Mouse (Mus musculus) neural tube, embryonic 12.5 days (tissue): ENCODE measurements at regions not wholly inside any gene's neighbourhood (a gene's known extent, or its start where the extent isn't known, plus 50 kb on each side); places are given as distances from the start of the nearest gene placed in this dataset.

Experiments
- ATAC-seq: fragments of 200-750 bp; cut with Nextera tagmentation; 2 replicates; pipeline ENCODE4 v1.8.0; 2017; ENCODE audit warnings: low read depth, mild to moderate bottlenecking, moderate TSS enrichment, moderate library complexity; ENCODE audit not compliant: low FRiP score
- H3K27ac ChIP-seq: fragments of 300-500 bp; sonication (generic); 2 replicates; pipeline ENCODE4 v1.5.1; 2016
- H3K27me3 ChIP-seq: fragments of 300-500 bp; sonication (generic); replicated peaks from 2 replicates; pipeline ENCODE4 v1.6.1; 2016; ENCODE audit warnings: mild to moderate bottlenecking
- H3K36me3 ChIP-seq: fragments of 300-500 bp; sonication (generic); 2 replicates; pipeline ENCODE4 v1.6.1; 2016; ENCODE audit warnings: mild to moderate bottlenecking
- H3K4me1 ChIP-seq: fragments of 300-500 bp; sonication (generic); 2 replicates; pipeline ENCODE4 v1.6.1; 2016
- H3K4me2 ChIP-seq: fragments of 300-500 bp; sonication (generic); replicated peaks from 2 replicates; pipeline ENCODE4 v1.6.1; 2016; ENCODE audit warnings: mild to moderate bottlenecking
- H3K4me3 ChIP-seq: fragments of 300-500 bp; sonication (generic); 2 replicates; pipeline ENCODE4 v1.5.1; 2016
- H3K9ac ChIP-seq: fragments of 300-500 bp; sonication (generic); 2 replicates; pipeline ENCODE4 v1.6.1; 2016; ENCODE audit warnings: mild to moderate bottlenecking
- H3K9me3 ChIP-seq: fragments of 300-500 bp; sonication (generic); 2 replicates; pipeline ENCODE4 v1.6.1; 2016; ENCODE audit warnings: mild to moderate bottlenecking
- WGBS: fragments of 180-500 bp; shearing (Covaris S2); methylation state at CpG from one replicate; pipeline ENCODE4 v1.1.7; 2016; 5-methylcytosine and 5-hydroxymethylcytosine counted together

DNA sequence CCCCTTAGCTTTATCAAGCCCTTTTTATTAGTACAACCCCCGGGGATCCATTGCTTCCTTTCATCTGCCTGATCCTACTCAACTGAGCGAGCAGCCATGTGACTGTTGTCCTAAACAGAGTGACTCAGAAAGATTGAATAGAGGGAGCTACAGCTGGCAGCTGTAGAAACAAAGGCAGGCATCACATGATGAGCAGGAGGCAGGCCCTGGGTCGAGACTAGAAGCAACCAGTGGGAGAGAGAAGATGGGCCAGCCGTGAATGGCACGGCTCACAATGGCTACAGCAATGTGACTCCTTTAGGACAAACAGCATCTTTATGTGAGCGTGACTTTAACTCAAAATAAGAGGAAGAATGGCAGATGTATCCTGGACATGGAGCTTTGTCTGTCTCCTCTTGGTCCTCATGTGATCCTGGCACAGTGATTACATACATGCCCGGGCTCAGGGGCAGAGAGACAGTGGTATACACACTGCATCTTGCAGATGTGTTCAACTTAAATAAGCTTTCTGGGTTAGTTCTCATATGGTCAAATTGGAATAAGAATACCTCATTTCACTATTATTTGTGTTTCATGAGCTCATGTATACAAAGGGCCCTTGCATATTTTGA lies 60.1 kb upstream of the Fam13c start:
- Histone ChIP-seq H3K36me3 (no peaks in the 10 kb centered on the region), H3K27me3 (no peaks in the 10 kb centered on the region), H3K9me3 (no peaks in the 10 kb centered on the region), H3K27ac (no peak overlapping the region), H3K9ac (no peak overlapping the region), H3K4me3 (no peak overlapping the region), H3K4me2 (no peak overlapping the region), H3K4me1 (0 out of 2 replicates have a peak, but pooled peaks cover 7% of the 10 kb centered on the region)
- WGBS, result 20% methylated on average over 7 of the region's 7 CpGs
- peak; percentile 88 for ATAC-seq

DNA sequence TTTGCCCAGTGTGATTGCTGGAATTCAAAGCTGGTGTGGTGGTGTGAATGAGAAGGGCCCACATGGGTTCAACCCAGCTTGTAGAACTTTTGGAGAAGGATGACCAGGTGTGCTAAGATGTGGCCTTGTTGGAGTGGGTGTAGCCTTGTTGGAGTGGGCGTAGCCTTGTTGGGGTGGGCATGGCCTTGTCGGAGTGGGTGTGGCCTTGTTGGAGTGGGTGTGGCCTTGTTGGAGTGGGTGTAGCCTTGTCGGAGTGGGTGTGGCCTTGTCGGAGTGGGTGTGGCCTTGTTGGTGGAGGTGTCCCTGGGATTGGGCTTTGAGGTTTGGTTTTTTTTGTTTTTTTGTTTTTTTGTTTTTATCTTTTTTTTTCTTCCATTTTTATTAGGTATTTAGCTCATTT lies 55.6 kb upstream of the Fam13c start:
- no peak overlapping the region for H3K9ac ChIP-seq
- no peak overlapping the region for H3K4me2 ChIP-seq
- H3K9me3 ChIP-seq, result no peaks in the 10 kb centered on the region
- 0 out of 2 replicates have a peak, but pooled peaks cover 6% of the 10 kb centered on the region for H3K4me1 ChIP-seq
- ATAC-seq, result no peak
- 90% methylated on average over 4 of the region's 4 CpGs for WGBS
- no peak overlapping the region for H3K27ac ChIP-seq
- H3K4me3 ChIP-seq, result no peak overlapping the region
- H3K27me3 ChIP-seq, result no peaks in the 10 kb centered on the region
- H3K36me3 ChIP-seq, result no peaks in the 10 kb centered on the region

DNA sequence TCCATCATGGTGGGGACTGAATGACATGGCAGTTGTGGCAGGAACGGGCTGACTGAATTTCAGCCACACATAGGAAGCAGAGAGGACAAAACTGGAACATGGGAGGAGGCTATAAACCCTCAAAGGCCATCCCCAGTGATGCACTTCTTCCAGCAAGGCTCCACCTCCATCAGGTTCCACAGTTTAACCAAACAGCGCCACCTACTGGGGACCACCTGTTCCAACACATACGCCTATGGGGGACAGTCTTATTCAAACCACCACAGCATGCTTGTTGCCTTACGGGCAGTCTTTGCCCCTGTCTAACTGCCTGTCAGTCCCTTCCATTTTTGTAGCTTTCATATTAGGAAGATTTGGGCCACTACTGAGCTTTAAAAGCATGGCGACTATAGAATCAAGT lies 52.6 kb upstream of the Fam13c start:
- ATAC-seq, result no peak
- WGBS, result 91% methylated on average over 5 of the region's 5 CpGs
- Histone ChIP-seq H3K4me1 (no peaks in the 10 kb centered on the region), H3K4me3 (no peak overlapping the region), H3K27me3 (no peaks in the 10 kb centered on the region), H3K27ac (no peak overlapping the region), H3K9ac (no peak overlapping the region), H3K4me2 (no peak overlapping the region), H3K36me3 (no peaks in the 10 kb centered on the region), H3K9me3 (peaks cover 7% of the 10 kb centered on the region; the same call in 1 of the 2 replicates)
